Mouse (Mus musculus) retina, postnatal 7 days (tissue): ENCODE data around the gene Rlbp1.

ENCODE experiments used
- DNase-seq: peaks from one replicate; pipeline ENCODE4 v3.0.0-alpha.2; 2012; ENCODE audit warnings: low read depth, low spot score

Rlbp1 gene

GRCm38 (mm10) chr7:79376516-79377275 is 10.2 kb downstream of the Rlbp1 start:
- DNase-seq = no peak

- DNase-seq = no peak
Measured at GRCm38 (mm10) chr7:79375594-79375993, 11.3 kb downstream of the Rlbp1 start.

GRCm38 (mm10) chr7:79374017-79374416 is 12.8 kb downstream of the Rlbp1 start:
- DNase-seq = no peak

GRCm38 (mm10) chr7:79371321-79371879 is 15.4 kb downstream of the Rlbp1 start:
- peak; percentile 70 for DNase-seq

- DNase-seq = no peak
Measured at GRCm38 (mm10) chr7:79369416-79369815, 17.4 kb downstream of the Rlbp1 start.

- no peak for DNase-seq
Measured at GRCm38 (mm10) chr7:79368664-79369063, 18.2 kb downstream of the Rlbp1 start.

GRCm38 (mm10) chr7:79363370-79364043 is 23.3 kb downstream of the Rlbp1 start:
- DNase-seq = peak; percentile 21

GRCm38 (mm10) chr7:79362830-79363229 is 24.0 kb downstream of the Rlbp1 start:
- no peak for DNase-seq

GRCm38 (mm10) chr7:79362208-79362607 is 24.6 kb downstream of the Rlbp1 start:
- DNase-seq = peak; percentile 33

GRCm38 (mm10) chr7:79360056-79360455 is 26.8 kb downstream of the Rlbp1 start:
- no peak for DNase-seq

GRCm38 (mm10) chr7:79359183-79359435 is 27.7 kb downstream of the Rlbp1 start:
- DNase-seq = no peak

- DNase-seq = no peak
Measured at GRCm38 (mm10) chr7:79358350-79359182, 28.3 kb downstream of the Rlbp1 start.

- DNase-seq = peak; percentile 75
Measured at GRCm38 (mm10) chr7:79349738-79350386, 37.0 kb downstream of the Rlbp1 start.

- no peak for DNase-seq
Measured at GRCm38 (mm10) chr7:79348816-79349215, 38.0 kb downstream of the Rlbp1 start.

- DNase-seq = no peak
Measured at GRCm38 (mm10) chr7:79347108-79347813, 39.6 kb downstream of the Rlbp1 start.

- no peak for DNase-seq
Measured at GRCm38 (mm10) chr7:79346555-79347075, 40.2 kb downstream of the Rlbp1 start.

GRCm38 (mm10) chr7:79345902-79346301 is 40.9 kb downstream of the Rlbp1 start:
- no peak for DNase-seq

GRCm38 (mm10) chr7:79336362-79336910 is 50.4 kb downstream of the Rlbp1 start:
- no peak for DNase-seq

GRCm38 (mm10) chr7:79333419-79333818 is 53.4 kb downstream of the Rlbp1 start:
- DNase-seq = no peak

- no peak for DNase-seq
Measured at GRCm38 (mm10) chr7:79331197-79331596, 55.7 kb downstream of the Rlbp1 start.
